Mouse (Mus musculus): ENCODE data around the gene Gm10770.
"Not testable (repeated sequence)": the region's sequence is repeated elsewhere in the genome, so short reads cannot be mapped to it uniquely, and the experiment has no call there.

The Gm10770 gene

DNA sequence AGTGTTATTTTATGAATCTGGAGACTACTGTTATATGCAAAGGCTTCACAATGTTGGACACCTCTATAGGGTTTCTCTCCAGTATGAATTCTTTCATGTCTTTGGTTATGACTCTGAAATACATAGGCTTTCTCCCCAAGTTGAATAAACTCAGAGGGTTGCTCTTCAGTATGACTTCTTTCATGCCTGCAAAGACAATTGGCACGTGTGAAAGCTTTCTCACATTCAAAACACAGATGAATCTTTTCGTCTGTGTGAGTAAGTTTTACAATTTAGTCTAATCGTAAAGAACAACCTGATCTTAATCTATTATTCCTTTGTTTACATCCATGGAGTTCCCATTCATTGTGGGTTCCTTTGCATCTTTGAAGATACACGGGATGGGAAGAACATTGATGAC, at the start of gene Gm10770:
TSS of gene Gm10770 (minus strand) at position 101 of the 400 bp plus-strand sequence.
- not testable (repeated sequence) for DNase-seq (ENCODE audit: low spot score)

DNA sequence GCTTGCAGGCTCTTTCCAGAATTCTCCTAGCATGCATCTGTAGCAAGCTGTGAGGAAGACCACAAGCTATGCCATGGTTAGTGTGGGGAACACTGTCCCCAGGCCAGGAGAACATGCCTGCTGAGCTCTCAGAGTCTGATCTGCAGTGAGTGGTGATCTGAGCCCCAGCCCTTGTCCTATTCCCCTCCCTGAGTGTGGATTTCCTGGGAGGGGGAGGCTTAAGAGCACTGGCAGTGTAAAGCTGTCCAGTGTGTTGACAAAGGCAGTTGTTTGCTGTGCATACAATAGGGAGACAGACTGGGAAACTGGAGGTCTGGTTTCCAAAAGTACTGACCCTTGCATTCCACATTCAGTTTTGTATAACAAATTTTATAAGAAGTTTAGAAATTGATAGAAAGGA, 43.8 kb upstream of the Gm10770 start:
- not testable (repeated sequence) for DNase-seq (ENCODE audit: low spot score)

DNA sequence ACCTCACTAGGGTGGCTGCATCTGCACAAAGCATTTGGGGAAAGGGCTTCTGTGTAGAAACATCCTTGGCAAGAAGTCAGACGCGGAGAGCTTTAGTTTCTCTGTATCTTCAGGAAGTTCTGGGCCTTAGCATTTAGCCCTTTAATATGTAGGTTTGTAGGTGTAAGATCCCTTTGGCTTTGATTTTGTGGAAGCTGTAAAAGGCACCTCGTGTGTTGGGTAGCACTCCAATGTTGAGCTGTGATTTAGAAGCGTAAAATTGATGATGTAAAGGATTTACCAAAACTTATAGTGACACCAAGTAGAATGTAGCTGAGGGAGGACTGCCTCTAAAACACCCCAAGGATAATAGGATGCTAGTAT, 38.9 kb upstream of the Gm10770 start:
- DNase-seq (ENCODE audit: low spot score), result not testable (repeated sequence)

DNA sequence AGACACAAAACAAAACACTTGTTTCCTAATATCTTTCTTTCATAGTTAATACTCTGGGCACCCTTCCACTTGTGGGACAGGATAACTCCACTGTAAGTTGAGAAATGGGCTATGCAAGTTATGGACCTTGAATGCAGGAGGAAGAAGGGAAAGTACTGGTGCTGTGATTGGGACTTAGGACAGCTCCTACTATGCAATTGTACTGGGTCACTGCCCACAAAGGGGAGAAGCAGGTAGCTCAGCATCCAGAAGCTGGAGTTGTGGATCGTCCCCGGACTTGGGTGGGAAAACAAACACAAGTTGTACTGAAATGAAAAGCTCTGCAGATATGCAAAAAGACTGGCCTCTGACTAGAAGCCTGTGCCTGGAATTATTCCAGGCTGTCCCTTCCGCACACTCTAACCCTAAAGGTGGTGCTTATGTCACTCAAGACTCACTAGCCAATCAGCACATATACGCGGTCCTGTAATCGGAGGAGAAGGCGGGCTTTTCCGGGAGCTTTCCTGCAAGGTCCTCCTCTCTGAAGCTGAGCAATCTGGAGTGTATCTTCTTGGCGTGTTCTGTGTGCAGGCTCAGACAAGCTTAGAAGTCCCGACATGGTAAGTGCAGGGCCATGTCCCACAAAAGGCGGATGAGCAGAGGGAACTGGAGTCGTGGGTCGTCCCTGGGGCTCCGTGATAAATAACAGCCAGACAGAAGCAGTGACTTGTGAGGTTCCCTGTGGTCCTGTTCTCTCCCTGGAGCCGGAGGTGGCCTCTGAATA, 38.3 kb upstream of the Gm10770 start, which contains the start of gene Zfp937:
TSS of gene Zfp937 (plus strand) at position 474 of the 763 bp plus-strand sequence.
- not testable (repeated sequence) for DNase-seq (ENCODE audit: low spot score)

DNA sequence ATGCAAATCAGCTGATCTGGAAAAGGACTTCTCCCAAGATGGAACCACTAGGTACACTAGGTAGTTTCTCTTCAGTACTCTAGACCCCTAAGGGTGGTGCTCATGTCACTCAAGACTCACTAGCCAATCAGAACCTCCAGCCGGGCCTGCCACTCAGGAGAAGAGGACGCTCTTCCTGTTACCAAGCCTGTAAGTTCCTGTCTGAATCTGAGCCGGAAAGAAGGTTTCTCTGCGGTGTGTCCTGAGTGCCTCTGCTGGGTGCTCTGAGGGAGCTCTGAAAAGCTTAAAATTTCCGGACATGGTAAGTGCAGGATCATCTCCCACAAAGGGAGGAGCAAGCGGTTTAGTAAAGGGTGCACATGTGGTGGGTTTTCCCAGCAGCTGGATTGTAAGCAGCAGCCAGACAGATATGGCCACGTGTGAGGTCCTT, 2.1 kb upstream of the Gm10770 start, which contains the start of gene Gm14139:
TSS of gene Gm14139 (plus strand) at position 186 of the 430 bp plus-strand sequence.
- DNase-seq (ENCODE audit: low spot score), result not testable (repeated sequence)

DNA sequence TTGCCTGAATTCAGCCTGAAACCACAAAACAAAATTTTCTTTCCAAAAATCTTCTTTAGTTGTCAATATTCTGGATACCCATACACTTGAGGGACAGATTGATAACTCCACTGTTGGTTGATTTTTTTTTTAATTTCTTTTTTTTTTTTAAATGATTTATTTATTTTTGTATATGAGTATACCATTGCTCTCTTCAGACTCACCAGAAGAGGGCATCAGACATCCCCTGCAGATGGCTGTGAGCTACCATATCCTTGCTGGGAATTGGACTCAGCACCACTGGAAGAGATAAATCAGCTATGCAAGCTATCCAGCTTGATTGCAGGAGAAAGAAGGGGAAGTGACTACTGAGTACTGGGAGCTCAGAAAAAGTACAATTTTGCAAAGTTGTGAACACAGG, 1.6 kb upstream of the Gm10770 start:
- DNase-seq (ENCODE audit: low spot score), result not testable (repeated sequence)

DNA sequence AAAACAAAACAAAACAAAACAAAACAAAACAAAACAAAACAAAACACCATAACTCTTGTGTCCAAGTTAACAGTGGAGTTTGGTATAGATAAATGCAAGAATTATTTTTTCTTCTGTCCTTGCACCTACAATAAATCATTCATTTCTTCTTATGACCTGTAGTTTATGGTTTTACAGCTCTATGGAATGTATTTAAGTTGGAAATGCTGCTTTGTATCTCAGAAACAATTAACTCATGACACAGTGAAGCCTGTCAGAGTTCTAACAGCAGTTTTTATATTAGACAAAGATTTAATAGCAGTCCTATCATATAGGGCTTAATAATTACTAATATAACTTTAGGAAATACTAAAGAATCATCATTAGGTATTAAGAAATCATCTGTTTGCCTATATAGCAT, 5.6 kb downstream of the Gm10770 start:
- no peak for DNase-seq (ENCODE audit: low spot score)

DNA sequence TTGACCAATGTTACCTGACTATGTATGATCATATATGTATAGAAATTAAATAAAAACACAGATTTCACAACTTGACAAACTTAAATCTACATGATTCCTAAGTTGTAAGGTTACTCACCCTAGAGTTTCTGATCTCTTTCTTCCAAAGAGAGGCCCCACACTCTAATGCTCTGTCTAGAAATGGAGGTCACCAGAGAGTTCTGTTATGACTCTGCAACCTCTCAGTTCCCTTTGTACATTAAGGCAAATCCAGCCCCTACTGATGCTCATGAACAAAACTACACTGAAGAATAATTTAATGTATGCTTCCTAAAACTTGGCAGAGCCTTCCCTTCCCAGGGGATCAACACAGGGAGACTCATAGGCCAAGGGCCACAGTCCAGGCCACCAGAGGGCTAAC, 12.8 kb downstream of the Gm10770 start:
- DNase-seq (ENCODE audit: low spot score), result no peak

DNA sequence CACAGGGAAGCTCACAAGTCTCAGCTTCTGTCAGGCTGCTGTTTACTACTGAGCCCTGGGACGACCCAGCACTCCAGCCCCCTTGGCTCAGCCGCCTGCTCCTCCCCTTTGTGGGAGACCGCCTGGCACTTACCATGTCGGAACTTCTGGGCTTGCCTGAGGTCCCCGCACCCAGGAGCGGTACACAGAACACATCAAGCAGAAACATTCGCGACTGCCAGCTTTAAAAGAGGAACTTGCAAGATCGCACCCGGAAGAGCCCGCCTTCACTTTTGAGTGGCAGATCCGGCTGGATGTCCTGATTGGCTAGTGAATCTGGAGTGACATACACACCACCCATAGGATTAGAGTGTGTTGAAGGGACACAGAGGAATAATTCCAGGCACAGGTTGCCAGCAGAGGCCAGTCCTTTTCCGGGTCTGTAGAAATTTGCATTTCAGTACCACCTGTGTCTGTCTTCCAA, 43.0 kb downstream of the Gm10770 start, which contains the start of gene Zfp120:
TSS of gene Zfp120 (minus strand) at position 274 of the 463 bp plus-strand sequence.
- DNase-seq (ENCODE audit: low spot score), result peak; percentile 71

DNA sequence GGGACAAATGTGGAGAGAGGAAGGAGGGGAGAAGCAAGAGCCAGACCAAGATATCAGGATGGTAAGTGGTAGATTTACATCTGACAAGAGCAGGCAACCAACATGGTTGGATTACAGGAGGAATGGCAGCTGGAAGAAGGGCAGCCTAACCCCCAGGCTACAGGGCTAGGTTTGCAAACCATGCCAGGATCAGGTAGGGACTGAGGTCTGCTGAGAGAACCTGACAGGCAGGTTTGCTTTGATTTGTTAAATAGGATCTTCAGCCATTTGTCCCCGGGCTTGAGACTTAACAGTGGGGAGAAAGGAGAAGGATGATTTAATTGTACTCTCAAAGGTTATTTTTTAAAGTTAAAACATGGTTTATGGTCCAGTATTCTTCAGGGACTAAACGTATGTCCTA, 46.7 kb downstream of the Gm10770 start:
- DNase-seq (ENCODE audit: low spot score), result no peak

DNA sequence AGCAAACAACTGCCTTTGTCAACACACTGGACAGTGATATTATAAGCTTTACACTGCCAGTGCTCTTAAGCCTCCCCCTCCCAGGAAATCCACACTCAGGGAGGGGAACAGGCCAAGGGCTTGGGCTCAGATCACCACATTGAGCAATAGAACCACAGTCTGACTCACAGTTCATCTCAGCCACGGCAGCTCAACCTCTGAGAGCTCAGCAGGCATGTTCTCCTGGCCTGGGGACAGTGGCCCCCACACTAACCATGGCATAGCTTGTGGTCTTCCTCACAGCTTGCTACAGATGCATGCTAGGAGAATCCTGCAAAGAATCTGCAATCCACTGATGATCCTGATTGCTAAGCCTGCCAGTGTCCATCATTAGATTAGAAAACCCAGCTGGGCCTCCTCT, 47.5 kb downstream of the Gm10770 start:
- DNase-seq (ENCODE audit: low spot score), result not testable (repeated sequence)
